Mouse (Mus musculus): Measurements from ENCODE around the gene Galk2. TPM values are rescaled to one million over a fixed set of nuclear protein-coding genes. Genes with fewer than 3 reads are reported as not detected.

The Galk2 gene
- total RNA-seq (2012; rRNA removed) = 0.08 and 0.20 TPM in 2 replicates
- under 1 TPM in 1 of 2 experiments, not detected in 1; 0.29 TPM for polyA plus RNA-seq (2012; ENCODE audit: insufficient read depth in 1 of 2, insufficient read length in 2 of 2, low read depth in 1 of 2, low replicate concordance in 2 of 2, missing spikeins in 1 of 2)

DNA sequence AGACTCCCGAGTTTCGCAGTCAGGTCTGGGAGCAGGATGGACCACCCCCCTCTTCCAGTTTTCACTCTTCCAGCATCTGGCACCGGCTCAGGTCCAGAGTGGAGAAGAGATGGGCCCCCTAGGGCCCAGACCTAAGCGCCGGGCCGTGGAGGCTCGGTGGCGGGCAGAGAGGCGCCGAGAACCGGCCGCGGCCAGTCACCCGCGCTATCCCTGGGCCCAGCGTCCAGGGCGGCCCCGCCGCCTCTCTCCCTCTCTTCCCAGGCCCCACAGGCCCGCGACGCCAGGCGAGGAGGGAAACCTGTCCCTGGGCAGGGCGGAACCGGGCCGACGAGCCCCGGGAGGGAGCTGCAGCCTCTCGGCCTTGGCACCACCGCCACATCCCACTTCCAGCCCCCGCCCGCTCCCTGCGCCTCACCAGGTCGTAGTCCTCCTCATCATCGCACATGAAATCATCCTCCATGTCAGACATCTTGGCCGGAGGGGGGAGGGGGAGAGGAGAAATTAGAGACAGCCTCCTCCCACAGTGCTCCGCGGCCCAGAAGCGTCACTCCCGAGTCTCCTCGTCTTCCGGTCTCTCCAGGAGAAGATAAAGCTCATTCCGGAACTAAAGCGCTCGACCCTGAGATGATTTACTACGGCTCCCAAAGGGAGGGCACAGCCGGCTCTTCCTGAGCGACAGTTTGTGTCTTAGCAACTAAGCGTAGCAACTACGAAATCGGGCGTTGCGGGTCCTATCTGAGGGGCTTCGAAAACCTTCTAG is at the start of gene Galk2, which contains the start of gene Cops2:
Gene Galk2 (plus strand): TSS at position 589 of the 760 bp plus-strand sequence.
Gene Cops2 (minus strand): TSS at position 619 of the 760 bp plus-strand sequence.
- peaks cover 43% of the 10 kb centered on the region for H3K79me2 ChIP-seq (ENCODE audit: control insufficient read depth, insufficient read depth, low read length, poor library complexity)
- peak within 1 kb of the TSS; percentile 97 for H3K9ac ChIP-seq (ENCODE audit: control insufficient read depth, low read depth, low read length, poor library complexity, severe bottlenecking)
- DNase-seq (ENCODE audit: low read depth, low spot score) = peak; percentile 98
- peak within 1 kb of the TSS; percentile 40 for H3K27ac ChIP-seq (ENCODE audit: control insufficient read depth, low read depth, low read length)
- H3K36me3 ChIP-seq (ENCODE audit: control insufficient read depth in 1 of 2, insufficient read depth in 2 of 2, low read length in 2 of 2) = peaks cover 0 to 22% of the 10 kb centered on the region in 2 experiments; a peak in 3 of 4 replicates
- H3K9me3 ChIP-seq (replicated peaks; ENCODE audit: insufficient read depth, low read length) = no peaks in the 10 kb centered on the region
- H3K4me1 ChIP-seq (ENCODE audit: control insufficient read depth in 1 of 2, insufficient read depth in 2 of 2, low read length in 2 of 2) = peaks cover 0 to 13% of the 10 kb centered on the region in 2 experiments; a peak in 2 of 4 replicates
- H3K27me3 ChIP-seq (ENCODE audit: control insufficient read depth in 1 of 2, insufficient read depth in 2 of 2, low read length in 2 of 2) = no peaks in the 10 kb centered on the region
- peak within 1 kb of the TSS; percentile 71 to 92 for H3K4me3 ChIP-seq (ENCODE audit: control insufficient read depth in 1 of 2, insufficient read depth in 1 of 2, low read depth in 2 of 2, low read length in 2 of 2)
- no peak for TF ChIP-seq RAD21 (IDR thresholded peaks at IDR 0.05; ENCODE audit: low read depth, low read length)
- TF ChIP-seq GATA1 (IDR thresholded peaks at IDR 0.05; ENCODE audit: low read depth, low read length) = peak; percentile 91
- no peak for TF ChIP-seq GABPA (IDR thresholded peaks at IDR 0.05; ENCODE audit: low read depth, low read length)
- TF ChIP-seq TBP (IDR thresholded peaks at IDR 0.05; ENCODE audit: low read depth, low read length) = peak; percentile 95
- TF ChIP-seq MAZ (IDR thresholded peaks at IDR 0.05; ENCODE audit: low read depth, low read length) = peak; percentile 87
- peak; percentile 97 for TF ChIP-seq HCFC1 (IDR thresholded peaks at IDR 0.05; ENCODE audit: low read depth, low read length)
- TF ChIP-seq CHD2 (IDR thresholded peaks at IDR 0.05; ENCODE audit: low read length) = no peak
- no peak for TF ChIP-seq USF1 (IDR thresholded peaks at IDR 0.05; ENCODE audit: low read depth, low read length)
- TF ChIP-seq CHD1 (IDR thresholded peaks at IDR 0.05; ENCODE audit: low read depth, low read length) = no peak
- TF ChIP-seq EP300 (IDR thresholded peaks at IDR 0.05; ENCODE audit: low read depth in 1 of 2, low read length in 2 of 2) = no peak
- TF ChIP-seq JUND (IDR thresholded peaks at IDR 0.05; ENCODE audit: low read depth, low read length) = no peak
- TF ChIP-seq UBTF (IDR thresholded peaks at IDR 0.05; ENCODE audit: borderline replicate concordance, insufficient read depth, low read depth, low read length) = no peak
- peak; percentile 92 for TF ChIP-seq ELF1 (IDR thresholded peaks at IDR 0.05; ENCODE audit: low read depth, low read length)
- TF ChIP-seq MAFK (IDR thresholded peaks at IDR 0.05; ENCODE audit: borderline replicate concordance, low read depth, low read length) = no peak
- TF ChIP-seq ZC3H11A (IDR thresholded peaks at IDR 0.05; ENCODE audit: low read depth, low read length) = no peak
- TF ChIP-seq USF2 (IDR thresholded peaks at IDR 0.05; ENCODE audit: borderline replicate concordance in 1 of 2, insufficient read depth in 1 of 2, low read depth in 1 of 2, low read length in 2 of 2) = no peak
- no peak for TF ChIP-seq TAL1 (IDR thresholded peaks at IDR 0.05; ENCODE audit: low read length)
- TF ChIP-seq KAT2A (conservative IDR thresholded peaks at IDR 0.05; ENCODE audit: low read depth, low read length) = no peak; the same call in 1 of the 2 replicates
- no peak for TF ChIP-seq ZKSCAN1 (IDR thresholded peaks at IDR 0.05; ENCODE audit: low read depth, low read length)
- TF ChIP-seq MAX (IDR thresholded peaks at IDR 0.05; ENCODE audit: low read length) = no peak
- peak; percentile 39 to 81; a peak in 3 of 4 replicates for TF ChIP-seq POLR2A (IDR thresholded peaks at IDR 0.05; ENCODE audit: control insufficient read depth in 1 of 2, insufficient read depth in 1 of 2, low read depth in 1 of 2, low read length in 2 of 2, poor library complexity in 1 of 2)
- 0 out of 2 replicates have a peak, but pooled peaks have one; percentile 18 for TF ChIP-seq NRF1 (IDR thresholded peaks at IDR 0.05; ENCODE audit: insufficient read depth, low read depth, low read length, poor library complexity, severe bottlenecking)
- no peak for TF ChIP-seq MEF2A (IDR thresholded peaks at IDR 0.05; ENCODE audit: extremely low read depth, insufficient replicate concordance, low read depth, low read length, poor library complexity, severe bottlenecking)
- TF ChIP-seq BHLHE40 (IDR thresholded peaks at IDR 0.05; ENCODE audit: borderline replicate concordance, low read depth, low read length) = no peak
- no peak for TF ChIP-seq E2F4 (IDR thresholded peaks at IDR 0.05; ENCODE audit: borderline replicate concordance, low read depth, low read length)
- TF ChIP-seq POLR2AphosphoS5 (IDR thresholded peaks at IDR 0.05; ENCODE audit: borderline replicate concordance, low read depth, low read length) = no peak
- TF ChIP-seq MYC (IDR thresholded peaks at IDR 0.05; ENCODE audit: low read depth, low read length) = peak; percentile 28; the same call in 1 of the 2 replicates
- no peak for TF ChIP-seq ZNF384 (IDR thresholded peaks at IDR 0.05; ENCODE audit: low read depth, low read length)
- no peak for TF ChIP-seq ZMIZ1 (IDR thresholded peaks at IDR 0.05; ENCODE audit: low read depth, low read length)
- TF ChIP-seq MYB (IDR thresholded peaks at IDR 0.05; ENCODE audit: low read depth, low read length) = no peak
- peak; percentile 23; the same call in 1 of the 2 replicates for TF ChIP-seq POLR2AphosphoS2 (IDR thresholded peaks at IDR 0.05; ENCODE audit: low read length)
- TF ChIP-seq TCF12 (IDR thresholded peaks at IDR 0.05; ENCODE audit: low read depth, low read length) = peak; percentile 72
- peak; percentile 99 for TF ChIP-seq SIN3A (IDR thresholded peaks at IDR 0.05; ENCODE audit: low read length)
- TF ChIP-seq NELFE (IDR thresholded peaks at IDR 0.05; ENCODE audit: low read depth, low read length) = peak; percentile 66
- TF ChIP-seq MXI1 (IDR thresholded peaks at IDR 0.05; ENCODE audit: low read depth, low read length) = peak; percentile 90

Measured in MEL (cell line).